Mouse (Mus musculus): ENCODE results near the gene Pla2g12a.

GRCm38 (mm10) chr3:129863698-129864097 lies 14.7 kb upstream of the Pla2g12a start:
- TF ChIP-seq CTCF (IDR thresholded peaks at IDR 0.05; ENCODE audit: insufficient read depth, low read depth, low read length), result no peak
- no peak for TF ChIP-seq POLR2A (IDR thresholded peaks at IDR 0.05; ENCODE audit: insufficient read depth, low read depth, low read length)
